Mouse (Mus musculus): ENCODE results near the gene Dpp10.

DNA sequence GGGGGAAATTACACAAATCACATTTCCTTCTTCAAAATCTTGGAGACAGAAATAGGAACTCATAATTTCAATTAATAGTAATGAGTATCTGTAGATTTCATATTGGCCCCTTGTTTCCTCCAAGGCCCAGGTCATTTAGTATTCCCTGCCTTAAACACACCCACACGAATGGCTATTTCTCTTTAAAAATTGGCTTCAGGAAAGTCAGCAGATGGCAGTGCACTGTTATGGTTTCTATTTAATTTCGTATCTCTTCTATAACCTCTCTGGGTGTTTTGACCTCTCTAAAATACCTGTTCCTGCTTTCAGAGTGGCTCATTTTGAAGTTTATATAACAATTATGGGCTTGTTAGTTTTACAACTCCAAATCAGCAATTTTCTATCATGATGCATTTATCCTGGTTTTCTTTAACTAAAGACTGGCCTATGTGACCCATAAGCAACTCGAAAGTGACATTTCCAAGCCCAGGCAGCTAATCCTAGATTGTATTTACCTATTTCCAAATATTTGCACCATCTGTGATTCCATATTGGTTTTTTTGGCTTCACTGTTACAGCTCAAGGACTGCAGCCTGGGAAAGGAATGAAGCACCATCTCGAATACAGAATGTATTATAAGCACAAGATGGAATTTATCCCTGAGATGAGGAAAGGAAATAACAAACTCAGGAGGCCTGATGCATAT is 9.9 kb downstream of the Dpp10 start:
- TF ChIP-seq MAFK (IDR thresholded peaks at IDR 0.05; ENCODE audit: borderline replicate concordance, low read depth, low read length): no peak
- no peak for TF ChIP-seq TCF12 (IDR thresholded peaks at IDR 0.05; ENCODE audit: low read depth, low read length)
- no peak for TF ChIP-seq E2F4 (IDR thresholded peaks at IDR 0.05; ENCODE audit: borderline replicate concordance, low read depth, low read length)
- no peak for TF ChIP-seq POLR2A (IDR thresholded peaks at IDR 0.05; ENCODE audit: control insufficient read depth in 1 of 2, insufficient read depth in 1 of 2, low read depth in 1 of 2, low read length in 2 of 2, poor library complexity in 1 of 2)
- TF ChIP-seq USF1 (IDR thresholded peaks at IDR 0.05; ENCODE audit: low read depth, low read length): no peak
- TF ChIP-seq MXI1 (IDR thresholded peaks at IDR 0.05; ENCODE audit: low read depth, low read length): no peak
